Mouse (Mus musculus): Measurements from ENCODE around the gene Pycr2.
A peak's percentile ranks its signal among the peaks of the same experiment; 100 is the strongest.
"Not testable (repeated sequence)": the region's sequence is repeated elsewhere in the genome, so short reads cannot be mapped to it uniquely, and the experiment has no call there.

The Pycr2 gene

DNA sequence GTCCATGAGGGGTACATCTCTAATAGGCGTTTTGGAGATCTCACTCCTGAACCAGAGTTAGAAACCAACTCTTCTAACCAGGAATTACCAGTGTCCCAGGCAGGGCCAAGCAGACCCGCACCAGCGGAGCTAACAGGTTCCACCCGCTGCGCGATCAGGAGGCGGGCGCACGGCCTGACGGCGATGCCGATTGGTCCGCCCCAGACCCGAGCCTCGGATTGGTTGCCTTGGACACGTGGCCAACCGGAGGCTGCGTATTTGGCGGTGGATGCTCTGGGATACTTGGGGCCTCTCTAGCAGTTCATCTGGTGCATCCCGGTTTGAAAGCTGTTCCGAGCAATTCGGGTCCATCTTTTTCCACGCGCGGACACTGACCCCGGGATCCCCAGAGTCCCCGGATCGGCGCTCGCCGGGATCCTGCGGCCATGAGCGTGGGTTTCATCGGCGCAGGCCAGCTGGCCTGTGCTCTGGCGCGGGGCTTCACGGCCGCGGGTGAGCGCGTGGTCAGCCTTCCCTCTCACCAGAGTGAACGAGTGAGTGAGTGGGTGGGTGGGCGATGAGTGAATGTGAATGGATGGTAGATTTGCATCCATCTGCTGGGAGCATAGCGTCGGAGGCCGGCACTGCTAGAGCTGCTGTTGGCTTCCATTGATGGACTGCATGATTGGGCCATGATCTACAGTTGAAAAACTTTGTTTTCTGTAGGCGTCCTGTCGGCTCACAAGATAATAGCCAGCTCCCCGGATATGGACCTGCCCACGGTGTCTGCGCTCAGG, at the start of gene Pycr2:
Gene Pycr2 (plus strand): TSS at position 255 of the 776 bp plus-strand sequence.
- peak; percentile 87 for DNase-seq (ENCODE audit: low read depth, low spot score)

DNA sequence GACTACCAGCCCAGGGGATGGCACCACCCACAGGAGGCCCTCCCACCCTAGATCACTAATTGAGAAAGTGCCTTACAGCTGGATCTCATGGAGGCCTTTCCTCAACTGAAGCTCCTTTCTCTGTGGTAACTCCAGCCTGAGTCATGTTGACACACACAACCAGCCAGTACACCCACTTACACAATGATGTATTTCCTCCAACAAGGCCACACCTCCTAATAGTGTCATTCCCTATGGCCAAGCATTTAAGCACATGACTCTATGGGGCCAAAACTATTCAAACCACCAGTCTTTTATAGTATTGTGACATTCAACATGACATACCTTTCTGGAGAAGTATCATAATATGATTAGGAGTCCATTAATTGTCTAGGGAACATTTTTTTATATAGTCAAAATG, 45.3 kb upstream of the Pycr2 start:
- no peak for DNase-seq (ENCODE audit: low read depth, low spot score)

GRCm38 (mm10) chr1:180860030-180860429, 44.1 kb upstream of the Pycr2 start:
- no peak for DNase-seq (ENCODE audit: low read depth, low spot score)

DNA sequence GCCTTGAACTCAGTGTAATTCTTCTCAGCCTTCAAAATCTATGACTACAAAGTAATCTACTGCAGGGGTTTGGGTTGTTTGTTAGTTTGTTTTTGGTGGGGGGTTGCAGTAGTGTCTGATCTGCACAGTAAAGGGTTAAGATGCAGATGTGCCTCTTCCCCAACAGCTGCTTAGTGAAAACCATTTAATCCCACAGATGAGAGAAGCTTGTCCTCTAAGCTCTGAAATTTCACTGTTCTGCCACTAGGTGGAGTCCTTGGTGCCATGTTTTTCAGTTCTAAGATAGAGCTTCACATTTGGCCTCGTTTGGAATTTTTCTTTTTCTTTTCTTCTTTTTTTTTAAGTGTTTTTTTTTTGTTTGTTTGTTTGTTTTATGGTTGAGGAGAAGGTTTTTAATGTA, 40.5 kb upstream of the Pycr2 start:
- DNase-seq (ENCODE audit: low read depth, low spot score): no peak

- no peak for DNase-seq (ENCODE audit: low read depth, low spot score)
Measured at GRCm38 (mm10) chr1:180866001-180866400, 38.1 kb upstream of the Pycr2 start.

DNA sequence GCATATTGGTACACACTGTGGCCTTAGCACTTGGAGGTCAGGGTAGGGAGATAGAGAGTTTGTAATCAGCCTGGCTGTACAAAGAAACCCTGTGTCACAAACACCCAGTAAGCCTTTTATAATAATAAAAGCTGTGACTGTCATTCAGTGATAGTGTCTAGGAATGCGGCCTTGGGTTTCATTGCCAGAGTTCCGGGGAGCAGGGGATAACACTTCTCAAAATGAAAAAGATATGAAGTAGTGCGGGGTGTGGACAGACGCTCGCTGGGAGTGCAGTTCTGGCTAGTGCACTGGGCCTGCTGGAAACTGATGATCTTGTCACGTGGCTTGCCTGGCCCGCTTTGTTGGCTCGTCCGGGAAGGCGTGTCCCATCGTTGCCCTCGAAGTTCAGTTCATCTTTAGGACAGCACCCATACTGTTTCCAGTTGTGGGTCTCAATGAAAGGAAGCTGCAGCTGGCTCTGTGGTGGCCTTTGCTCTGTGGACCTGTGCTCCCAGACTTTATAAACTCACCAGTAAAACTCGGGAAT, 33.9 kb upstream of the Pycr2 start:
- no peak for DNase-seq (ENCODE audit: low read depth, low spot score)

GRCm38 (mm10) chr1:180873861-180874484, 30.1 kb upstream of the Pycr2 start:
- peak; percentile 90 for DNase-seq (ENCODE audit: low read depth, low spot score)

GRCm38 (mm10) chr1:180874615-180875014, 29.5 kb upstream of the Pycr2 start:
- DNase-seq (ENCODE audit: low read depth, low spot score): no peak

DNA sequence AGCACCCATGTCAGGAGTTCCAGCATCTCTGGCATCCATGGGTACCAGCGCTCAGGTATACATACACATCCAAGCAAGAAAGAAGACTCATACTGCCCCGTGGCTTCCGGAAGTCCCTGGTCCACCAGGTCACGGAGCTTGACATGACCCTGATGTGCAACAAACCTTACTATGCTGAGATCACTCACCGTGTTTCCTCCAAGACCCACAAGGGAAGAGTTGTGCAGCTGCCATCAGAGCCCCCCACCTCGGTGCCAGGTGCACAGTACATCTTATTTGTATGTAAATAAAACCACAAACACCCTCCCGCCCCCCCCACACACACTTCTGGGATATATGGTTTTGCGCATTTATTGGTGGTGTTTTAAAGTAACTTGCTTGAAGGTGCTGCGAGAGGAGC, 29.0 kb upstream of the Pycr2 start:
- DNase-seq (ENCODE audit: low read depth, low spot score): no peak

DNA sequence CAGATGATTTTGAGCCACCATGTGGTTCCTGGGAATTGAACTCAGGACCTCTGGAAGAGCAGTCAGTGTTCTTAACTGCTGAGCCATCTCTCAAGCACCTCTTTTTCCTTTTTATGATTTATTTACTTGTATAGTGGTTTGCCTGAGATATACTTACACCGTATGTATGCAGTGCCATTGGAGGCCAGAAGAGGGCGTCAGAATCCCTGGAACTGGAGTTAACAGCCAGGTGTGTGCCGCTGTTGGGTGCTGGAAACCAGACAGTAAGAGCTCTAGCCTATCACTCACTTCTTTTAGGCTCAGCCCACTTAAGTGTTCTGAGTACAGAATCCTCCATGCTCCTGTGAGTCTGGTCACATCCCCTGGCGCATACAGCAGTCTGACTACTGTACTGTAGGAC, 26.6 kb upstream of the Pycr2 start:
- DNase-seq (ENCODE audit: low read depth, low spot score): no peak

DNA sequence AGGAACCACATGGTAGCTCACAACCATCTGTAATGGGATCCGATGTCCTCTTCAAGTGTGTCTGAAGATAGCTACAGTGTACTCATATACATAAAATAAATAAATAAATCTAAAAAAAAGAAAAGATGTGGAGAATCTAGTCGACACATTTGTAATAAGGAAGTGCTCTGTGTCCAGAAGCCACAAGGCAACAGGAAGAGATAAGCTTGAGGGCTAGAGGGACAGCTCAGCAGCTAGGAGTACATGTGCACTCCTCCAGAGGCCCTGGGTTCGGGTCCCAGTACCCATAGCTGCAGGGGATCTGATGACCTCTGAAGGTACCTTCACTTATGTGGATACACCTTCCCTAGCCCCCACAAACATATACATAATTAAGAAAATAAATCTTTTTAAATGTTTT, 22.3 kb upstream of the Pycr2 start:
- DNase-seq (ENCODE audit: low read depth, low spot score): no peak

DNA sequence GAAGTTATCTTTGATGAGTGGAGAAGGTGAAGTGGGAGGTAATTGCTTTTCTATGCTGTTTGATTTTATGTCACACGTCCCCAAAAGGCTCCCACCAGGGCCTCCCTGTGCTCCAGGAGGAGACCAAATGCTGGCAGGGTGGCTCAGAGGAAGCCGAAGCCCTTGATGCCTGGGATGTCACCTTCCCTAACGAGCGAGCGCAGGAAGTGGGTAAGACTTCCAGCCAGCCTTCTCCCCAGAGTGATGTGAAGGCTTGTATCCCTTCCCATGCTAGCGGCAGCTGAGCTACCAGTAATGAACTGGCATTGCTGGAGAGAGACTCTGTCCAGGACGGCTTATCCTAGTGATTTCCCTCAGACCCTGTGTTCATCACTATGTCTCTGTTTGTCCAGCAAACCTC, 20.4 kb upstream of the Pycr2 start:
- no peak for DNase-seq (ENCODE audit: low read depth, low spot score)

GRCm38 (mm10) chr1:180884484-180884883, 19.6 kb upstream of the Pycr2 start:
- DNase-seq (ENCODE audit: low read depth, low spot score): no peak

DNA sequence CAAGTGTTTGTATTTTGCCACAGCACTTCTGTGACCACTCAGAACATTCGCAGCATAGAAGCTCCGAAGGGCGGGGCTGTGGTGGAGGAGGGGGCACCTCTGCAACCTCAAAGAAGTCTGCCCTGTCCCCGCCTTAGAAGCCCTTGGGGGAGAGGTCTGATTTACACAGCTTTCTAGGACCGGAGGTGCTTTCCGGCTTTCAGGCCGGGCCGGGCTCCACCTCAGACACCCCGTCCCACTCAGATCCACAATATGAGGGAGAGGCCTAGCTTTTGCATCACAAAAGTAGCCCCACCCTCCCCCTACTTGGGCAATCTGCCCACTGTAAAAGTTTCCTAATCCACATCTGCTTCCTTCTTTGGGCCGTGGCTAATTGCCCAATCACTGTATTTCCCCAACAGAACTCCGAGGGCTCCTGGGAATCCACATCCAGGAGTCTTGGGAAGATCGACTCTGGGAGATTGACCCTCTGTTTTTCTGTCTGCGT, 15.5 kb upstream of the Pycr2 start:
- DNase-seq (ENCODE audit: low read depth, low spot score): peak; percentile 98

DNA sequence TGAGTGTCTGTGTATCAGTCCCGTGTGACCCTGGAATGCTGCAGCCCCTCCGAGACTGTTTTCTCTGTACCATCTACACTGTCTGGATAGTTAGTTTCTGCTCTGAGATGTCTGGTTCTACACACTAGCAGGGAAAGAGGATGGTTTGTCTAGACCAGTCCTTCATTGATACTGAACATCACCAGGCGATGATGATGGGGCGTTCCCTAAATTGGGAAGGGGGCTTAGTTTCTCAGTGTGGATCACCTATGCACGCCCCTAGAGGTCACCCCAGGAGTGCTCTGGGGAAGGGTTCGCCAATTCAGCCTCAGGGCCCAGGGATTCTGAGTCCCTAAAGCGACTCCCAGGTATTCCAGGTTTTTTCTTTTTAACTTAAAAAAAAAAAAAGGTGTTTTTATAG, 14.9 kb upstream of the Pycr2 start:
- DNase-seq (ENCODE audit: low read depth, low spot score): peak; percentile 66

- DNase-seq (ENCODE audit: low read depth, low spot score): peak; percentile 74
Measured at GRCm38 (mm10) chr1:180889841-180890240, 14.3 kb upstream of the Pycr2 start.

DNA sequence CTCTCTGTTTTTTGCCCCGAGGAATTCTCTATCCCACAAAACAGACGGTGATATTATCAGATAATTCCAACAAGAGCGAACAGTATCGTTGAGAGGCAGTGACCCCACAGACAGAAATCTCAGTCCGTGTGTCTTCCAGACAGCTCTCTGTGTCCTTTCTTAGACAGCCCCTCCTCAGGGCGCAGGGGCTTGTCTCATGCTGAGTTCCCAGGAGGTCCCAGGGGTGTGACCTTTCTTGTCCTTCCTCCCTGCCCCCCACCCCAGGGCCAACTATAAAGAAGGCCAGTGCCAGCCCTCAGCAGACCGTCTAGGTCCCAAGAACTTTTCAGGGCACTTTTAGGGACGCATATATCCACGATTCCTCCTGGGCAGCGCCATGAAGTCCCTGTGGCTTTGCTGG, 11.3 kb upstream of the Pycr2 start, which contains the start of gene Lefty2:
Gene Lefty2 (plus strand): TSS at position 301 of the 400 bp plus-strand sequence.
- DNase-seq (ENCODE audit: low read depth, low spot score): no peak

DNA sequence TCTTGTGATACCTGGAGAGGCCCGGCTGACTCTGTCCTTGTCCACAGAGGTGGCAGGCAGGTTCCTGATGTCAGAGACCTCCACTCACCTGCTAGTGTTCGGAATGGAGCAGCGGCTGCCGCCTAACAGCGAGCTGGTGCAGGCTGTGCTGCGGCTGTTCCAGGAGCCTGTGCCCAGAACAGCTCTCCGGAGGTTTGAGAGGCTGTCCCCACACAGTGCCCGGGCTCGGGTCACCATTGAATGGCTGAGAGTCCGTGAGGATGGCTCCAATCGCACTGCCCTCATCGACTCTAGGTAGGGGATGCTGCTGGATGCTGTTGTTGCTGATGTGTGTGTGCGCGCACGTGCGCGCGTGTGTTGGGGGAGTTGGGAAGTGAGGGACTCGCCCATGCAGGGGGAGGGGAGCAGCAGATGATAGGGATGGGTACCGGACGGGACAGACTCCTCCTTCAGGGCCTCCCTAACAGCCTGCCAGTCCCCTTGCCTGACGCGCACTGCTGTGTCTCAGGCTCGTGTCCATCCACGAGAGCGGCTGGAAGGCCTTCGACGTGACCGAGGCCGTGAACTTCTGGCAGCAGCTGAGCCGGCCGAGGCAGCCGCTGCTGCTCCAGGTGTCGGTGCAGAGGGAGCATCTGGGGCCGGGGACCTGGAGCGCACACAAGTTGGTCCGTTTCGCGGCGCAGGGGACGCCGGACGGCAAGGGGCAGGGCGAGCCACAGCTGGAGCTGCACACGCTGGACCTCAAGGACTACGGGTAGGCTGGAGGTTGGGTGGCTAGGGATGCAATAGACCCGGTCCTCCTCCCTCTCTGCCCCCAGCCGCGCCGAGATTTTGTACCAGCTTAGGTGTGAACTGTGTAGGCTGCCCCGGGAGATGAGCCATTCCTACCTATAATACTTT, 9.8 kb upstream of the Pycr2 start:
- not testable (repeated sequence) for DNase-seq (ENCODE audit: low read depth, low spot score)

DNA sequence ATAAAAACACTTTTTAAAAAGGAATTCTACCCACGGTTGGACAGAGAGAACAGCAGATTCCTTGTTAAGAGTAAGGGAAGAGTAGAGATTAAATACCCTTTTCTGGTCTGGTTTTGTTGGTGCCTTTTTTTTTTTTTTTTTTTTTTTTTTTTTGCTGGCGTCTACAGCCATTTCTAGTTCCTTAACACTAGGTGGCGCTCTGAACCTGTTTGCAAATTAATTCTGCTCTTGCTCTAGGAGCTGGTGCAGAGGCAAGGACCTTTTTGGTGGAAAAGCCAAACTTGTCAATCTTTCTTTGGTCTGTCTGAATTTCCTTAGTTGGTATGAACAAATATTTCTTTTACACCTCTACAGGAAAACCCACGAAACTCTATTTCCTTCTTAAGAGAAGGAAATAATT, 3.0 kb upstream of the Pycr2 start:
- no peak for DNase-seq (ENCODE audit: low read depth, low spot score)

GRCm38 (mm10) chr1:180902915-180903314, 1.2 kb upstream of the Pycr2 start:
- no peak for DNase-seq (ENCODE audit: low read depth, low spot score)

DNA sequence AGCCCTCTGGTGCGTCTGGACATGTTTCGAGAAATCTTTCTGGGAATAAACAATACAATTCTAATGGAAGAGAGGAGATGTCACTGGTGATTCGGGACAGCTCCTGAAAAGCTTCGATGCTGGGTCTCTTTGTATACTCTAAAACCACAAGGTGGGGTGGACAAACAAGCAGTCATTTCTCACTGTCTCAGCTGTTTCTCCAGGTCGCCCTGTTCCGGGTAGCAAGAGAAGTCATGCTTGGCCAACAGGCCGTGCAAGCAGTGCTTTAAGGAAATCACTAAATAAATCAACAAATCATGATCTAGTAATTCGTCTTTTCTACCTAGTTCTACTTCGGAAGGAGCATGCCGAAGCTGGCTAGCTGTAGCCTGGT, 441 bp upstream of the Pycr2 start:
- no peak for DNase-seq (ENCODE audit: low read depth, low spot score)

DNA sequence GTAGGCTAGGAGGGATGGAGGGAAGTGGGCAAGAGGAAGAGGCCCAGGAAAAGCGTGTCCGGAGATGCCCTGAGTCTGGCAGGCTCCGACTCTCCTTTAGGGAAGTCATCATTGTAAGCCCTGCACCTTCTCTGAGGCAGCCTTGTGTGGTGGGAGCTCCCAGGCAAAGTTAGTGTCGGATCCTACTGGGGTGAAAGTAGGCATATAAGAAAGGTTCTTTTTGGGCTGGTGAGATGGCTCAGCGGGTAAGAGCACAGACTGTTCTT, 655 bp downstream of the Pycr2 start:
- no peak for DNase-seq (ENCODE audit: low read depth, low spot score)
